Mouse (Mus musculus) urinary bladder, postnatal 25 days (tissue): Measurements from ENCODE around the gene Slc9a6.

ENCODE experiments used
- DNase-seq: peaks from one replicate; pipeline ENCODE4 v3.0.0; 2022; ENCODE audit warnings: low spot score

The Slc9a6 gene

GRCm38 (mm10) chrX:56665226-56665973 lies 55.8 kb downstream of the Slc9a6 start:
- no peak for DNase-seq

- DNase-seq: no peak
Observed at GRCm38 (mm10) chrX:56667296-56667695, 57.7 kb downstream of the Slc9a6 start.

DNA sequence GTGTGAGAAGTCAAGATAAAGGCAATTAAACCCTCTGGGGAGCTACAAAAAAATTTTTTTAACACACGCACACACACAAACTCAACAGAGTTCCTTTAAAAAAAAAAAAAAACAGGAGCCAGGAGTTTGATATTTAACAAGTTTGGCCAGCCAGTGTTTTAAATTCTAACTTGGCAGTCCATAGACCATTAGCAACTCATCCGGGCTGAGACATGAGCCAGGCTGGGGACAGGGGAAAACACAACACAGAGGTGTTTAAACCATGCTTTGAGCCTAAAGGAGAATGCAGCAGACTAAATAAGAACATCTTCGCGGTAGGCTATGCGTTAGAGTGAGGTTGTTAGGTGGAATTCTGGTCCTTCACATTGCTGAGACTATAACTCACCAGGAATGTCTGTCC lies 58.5 kb downstream of the Slc9a6 start:
- DNase-seq: no peak

DNA sequence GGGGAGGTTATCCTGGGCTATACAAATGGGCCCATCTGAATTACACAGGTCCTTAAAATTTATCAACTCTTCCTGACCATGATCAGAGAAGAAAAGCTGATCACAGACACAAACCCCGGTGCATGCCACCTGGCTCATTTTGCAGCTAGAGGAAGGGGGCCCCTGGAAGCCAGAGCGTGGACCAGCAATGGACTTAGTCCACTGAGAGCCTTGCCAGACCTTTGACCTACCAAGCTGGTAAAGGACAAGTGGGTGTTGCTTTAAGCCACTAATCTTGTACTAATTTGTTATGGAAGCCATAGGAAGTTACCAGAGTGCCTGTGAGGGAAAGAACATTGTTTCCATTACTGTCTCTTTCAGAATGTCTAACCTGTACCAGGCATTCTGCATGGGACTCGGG lies 58.9 kb downstream of the Slc9a6 start:
- no peak for DNase-seq

GRCm38 (mm10) chrX:56675556-56675955 lies 66.0 kb downstream of the Slc9a6 start:
- no peak for DNase-seq

DNA sequence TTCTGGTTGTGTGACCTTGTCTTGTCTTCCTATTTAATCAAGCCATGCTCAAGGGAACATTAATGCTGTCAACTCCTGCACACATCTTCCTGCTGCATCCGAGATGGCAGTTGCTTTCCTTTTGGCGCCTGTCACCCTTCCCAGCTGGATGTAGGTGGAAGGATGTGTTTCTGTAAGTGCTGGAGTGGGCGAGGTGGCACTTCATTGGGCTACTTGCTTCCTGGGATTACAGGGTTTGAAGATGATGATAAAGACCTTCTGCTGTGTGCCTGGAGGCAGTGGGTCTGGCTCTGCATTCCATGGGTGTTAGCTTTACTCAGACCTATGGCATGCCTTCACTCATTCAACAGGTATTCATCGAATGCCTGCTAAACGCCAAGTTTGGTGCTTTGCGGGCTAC lies 68.2 kb downstream of the Slc9a6 start:
- DNase-seq: no peak

- no peak for DNase-seq
Observed at GRCm38 (mm10) chrX:56679066-56679465, 69.5 kb downstream of the Slc9a6 start.

GRCm38 (mm10) chrX:56682156-56682720 lies 72.7 kb downstream of the Slc9a6 start:
- no peak for DNase-seq

GRCm38 (mm10) chrX:56683521-56683920 lies 74.0 kb downstream of the Slc9a6 start:
- no peak for DNase-seq

DNA sequence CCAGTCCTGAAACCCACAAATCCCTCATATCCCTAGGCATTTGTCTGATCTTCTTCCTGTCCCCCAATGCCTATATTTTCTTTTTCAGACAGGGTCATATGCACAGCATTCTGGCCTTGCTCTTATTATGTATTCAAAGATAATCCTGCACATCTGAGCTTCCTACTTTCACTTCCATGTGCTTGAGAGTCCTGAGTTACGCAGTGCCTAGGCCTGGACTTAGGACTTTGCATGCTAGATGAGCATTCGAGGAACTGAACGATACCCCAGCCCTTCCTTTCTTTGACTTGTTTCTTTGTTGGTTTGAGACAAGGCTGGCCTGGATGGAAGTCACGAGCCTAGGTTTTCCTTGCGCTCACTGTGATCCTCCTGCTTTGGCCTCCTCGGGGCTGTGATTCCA lies 83.0 kb downstream of the Slc9a6 start:
- DNase-seq: no peak

GRCm38 (mm10) chrX:56694539-56694938 lies 85.0 kb downstream of the Slc9a6 start:
- no peak for DNase-seq

DNA sequence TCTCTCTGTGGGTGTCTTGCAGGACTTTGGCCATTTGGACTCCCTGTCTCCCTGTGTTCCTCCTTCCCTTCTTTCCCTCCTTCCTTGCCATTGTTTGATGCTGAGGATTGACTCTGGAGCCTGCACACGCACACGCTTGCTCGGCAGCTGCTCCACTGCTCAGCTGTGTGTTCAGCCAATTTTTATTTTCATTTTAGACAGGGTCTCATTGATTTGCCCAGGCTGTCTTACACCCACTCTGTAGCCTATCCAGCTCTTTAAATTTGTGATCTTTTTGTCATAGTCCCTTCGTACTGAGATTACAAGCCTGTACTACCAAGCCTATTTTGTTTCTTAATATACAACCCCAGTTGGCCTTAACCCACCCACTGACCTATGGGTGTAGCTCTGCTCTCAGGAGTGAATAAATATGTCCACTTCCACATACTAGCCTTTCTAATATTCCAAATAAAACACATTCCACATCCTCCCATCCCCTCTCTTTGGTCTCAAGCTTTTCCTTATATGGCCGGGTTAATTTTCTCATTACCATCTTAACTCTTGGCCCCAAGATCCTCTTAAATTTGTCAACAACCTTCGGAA lies 87.7 kb downstream of the Slc9a6 start:
- no peak for DNase-seq

- no peak for DNase-seq
Observed at GRCm38 (mm10) chrX:56697886-56698285, 88.3 kb downstream of the Slc9a6 start.

DNA sequence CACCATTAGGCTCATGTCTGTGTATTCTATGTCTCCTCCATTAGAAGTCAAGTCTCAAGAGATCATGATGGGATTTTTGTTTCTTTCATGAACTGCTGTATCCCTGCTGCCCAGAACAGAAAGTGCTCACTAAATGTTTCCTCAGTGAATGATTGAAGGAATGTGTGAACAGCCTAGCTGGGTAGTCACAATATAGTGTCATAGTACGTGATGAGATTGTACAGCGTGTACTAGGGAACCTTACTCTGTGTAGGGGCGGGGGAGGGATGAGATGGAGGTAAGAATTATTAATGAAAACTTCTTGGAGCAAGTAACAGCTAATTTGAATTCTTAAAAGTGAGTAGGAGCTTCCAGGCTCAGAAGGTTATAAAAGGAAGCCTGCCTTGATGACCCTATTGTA lies 91.7 kb downstream of the Slc9a6 start:
- DNase-seq: no peak

GRCm38 (mm10) chrX:56703965-56704562 lies 94.5 kb downstream of the Slc9a6 start:
- DNase-seq: no peak

GRCm38 (mm10) chrX:56708592-56709370 lies 99.2 kb downstream of the Slc9a6 start:
- no peak for DNase-seq

GRCm38 (mm10) chrX:56710522-56710921 lies 101.0 kb downstream of the Slc9a6 start:
- DNase-seq: no peak

DNA sequence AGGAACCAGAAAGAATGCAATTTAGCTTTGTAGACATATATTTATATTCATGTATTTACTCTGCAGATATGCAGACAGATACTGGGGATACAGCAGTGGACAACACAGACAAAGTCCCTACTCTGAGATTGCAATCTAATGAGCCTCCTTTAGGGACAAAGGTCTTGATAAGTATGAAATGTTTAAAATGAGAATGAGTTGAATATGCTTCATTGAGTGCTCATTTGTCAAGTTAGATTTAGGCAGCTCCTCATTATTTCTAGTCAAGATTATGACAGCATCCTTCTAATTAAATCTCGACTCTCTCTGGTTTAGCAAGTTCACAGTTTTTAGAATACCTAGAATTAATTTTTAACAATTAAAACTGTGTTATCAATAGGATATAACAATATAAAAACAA lies 103.1 kb downstream of the Slc9a6 start:
- DNase-seq: no peak
